Mouse (Mus musculus) myocyte (in vitro differentiated cells): Measurements from ENCODE around the gene Crtac1. TPM values are rescaled to one million over a fixed set of nuclear protein-coding genes. Genes with fewer than 3 reads are reported as not detected.

Source experiments
- H3K27me3 ChIP-seq: one replicate; pipeline ENCODE4 v1.6.1; 2011; ENCODE audit not compliant: control insufficient read depth, insufficient read depth, insufficient read length
- H3K36me3 ChIP-seq: one replicate; pipeline ENCODE4 v1.6.1; 2011; ENCODE audit not compliant: control insufficient read depth, insufficient read depth
- H3K4me2 ChIP-seq: one replicate; pipeline ENCODE4 v1.6.1; 2011; ENCODE audit warnings: low read depth, control low read depth
- H3K4me3 ChIP-seq: one replicate; pipeline ENCODE4 v1.5.1; 2011; ENCODE audit warnings: mild to moderate bottlenecking, control low read depth, moderate library complexity
- H3K79me2 ChIP-seq: one replicate; pipeline ENCODE4 v1.6.1; 2011; ENCODE audit not compliant: control insufficient read depth, insufficient read depth
- H3ac ChIP-seq: one replicate; pipeline ENCODE4 v1.6.1; 2011; ENCODE audit not compliant: control insufficient read depth, insufficient read length
- CEBPB ChIP-seq: IDR thresholded peaks from 2 replicates; pipeline ENCODE4 v1.6.1; 2011; ENCODE audit warnings: mild to moderate bottlenecking, moderate library complexity; ENCODE audit not compliant: poor library complexity, insufficient read depth, severe bottlenecking
- E2F4 ChIP-seq: IDR thresholded peaks from one replicate; pipeline ENCODE4 v1.6.1; 2011; ENCODE audit warnings: mild to moderate bottlenecking, control low read depth, moderate library complexity; ENCODE audit not compliant: insufficient read depth
- MAX ChIP-seq: IDR thresholded peaks from one replicate; pipeline ENCODE4 v1.6.1; 2011; ENCODE audit warnings: low read depth, mild to moderate bottlenecking, control low read depth
- MYOD1 ChIP-seq, 3 experiments: IDR thresholded peaks; one replicate each; pipeline ENCODE4 v1.6.1; 2011; ENCODE audit warnings: control low read depth in 2 of 3, low read depth in 2 of 3, mild to moderate bottlenecking in 2 of 3, moderate library complexity in 1 of 3; ENCODE audit not compliant: insufficient read length in 2 of 3, control insufficient read depth in 1 of 3
- MYOG ChIP-seq, 3 experiments: IDR thresholded peaks; one replicate each; pipeline ENCODE4 v1.6.1; 2011; ENCODE audit warnings: control low read depth in 2 of 3, low read depth in 2 of 3, mild to moderate bottlenecking in 2 of 3; ENCODE audit not compliant: insufficient read length in 2 of 3, control insufficient read depth in 1 of 3, insufficient read depth in 1 of 3
- POLR2A ChIP-seq: IDR thresholded peaks from one replicate; pipeline ENCODE4 v1.6.1; 2011; ENCODE audit warnings: low read depth, mild to moderate bottlenecking, control low read depth, moderate library complexity; ENCODE audit not compliant: insufficient read length
- POLR2AphosphoS2 ChIP-seq: IDR thresholded peaks from one replicate; pipeline ENCODE4 v1.6.1; 2011; ENCODE audit warnings: low read depth, control low read depth; ENCODE audit not compliant: insufficient read length
- REST ChIP-seq: IDR thresholded peaks from one replicate; pipeline ENCODE4 v1.6.1; 2011; ENCODE audit warnings: mild to moderate bottlenecking, control low read depth, moderate library complexity; ENCODE audit not compliant: insufficient read depth, insufficient read length
- SRF ChIP-seq: IDR thresholded peaks from one replicate; pipeline ENCODE4 v1.6.1; 2011; ENCODE audit warnings: low read depth; ENCODE audit not compliant: control insufficient read depth, insufficient read length
- TCF12 ChIP-seq: IDR thresholded peaks from one replicate; pipeline ENCODE4 v1.6.1; 2011; ENCODE audit warnings: mild to moderate bottlenecking, control low read depth; ENCODE audit not compliant: poor library complexity, insufficient read depth, severe bottlenecking
- TCF3 ChIP-seq: IDR thresholded peaks from one replicate; pipeline ENCODE4 v1.6.1; 2011; ENCODE audit warnings: low read depth, control low read depth; ENCODE audit not compliant: insufficient read length
- USF1 ChIP-seq: IDR thresholded peaks from one replicate; pipeline ENCODE4 v1.6.1; 2011; ENCODE audit warnings: low read depth, mild to moderate bottlenecking, control low read depth, moderate library complexity
- polyA plus RNA-seq: library from polyadenylated mRNA; unstranded; fragments of >200 nt; fragmentation: generic; extraction: Trizol; gene quantifications from one replicate; pipeline ENCODE4 v1.2.1, GENCODE M21; 2012; ENCODE audit warnings: missing spikeins

Crtac1 gene
- polyA plus RNA-seq, 1 experiment: not detected

GRCm38 (mm10) chr19:42246626-42247025 is 185.0 kb downstream of the Crtac1 start:
- Histone ChIP-seq H3ac (no peak overlapping the region), H3K4me2 (no peak overlapping the region), H3K27me3 (peaks cover 17% of the 10 kb centered on the region), H3K4me3 (no peak overlapping the region), H3K36me3 (no peaks in the 10 kb centered on the region), H3K79me2 (no peaks in the 10 kb centered on the region)
- TF ChIP-seq REST (no peak), CEBPB (no peak), POLR2A (no peak), MYOD1 (IDR thresholded peaks at IDR 0.05; ENCODE audit: control insufficient read depth in 1 of 3, insufficient read length in 2 of 3, low read depth in 2 of 3) (no peak), USF1 (no peak), POLR2AphosphoS2 (no peak), TCF12 (no peak), MAX (no peak), E2F4 (no peak), SRF (no peak), MYOG (IDR thresholded peaks at IDR 0.05; ENCODE audit: control insufficient read depth in 1 of 3, insufficient read depth in 1 of 3, insufficient read length in 2 of 3, low read depth in 2 of 3) (no peak), TCF3 (no peak)

DNA sequence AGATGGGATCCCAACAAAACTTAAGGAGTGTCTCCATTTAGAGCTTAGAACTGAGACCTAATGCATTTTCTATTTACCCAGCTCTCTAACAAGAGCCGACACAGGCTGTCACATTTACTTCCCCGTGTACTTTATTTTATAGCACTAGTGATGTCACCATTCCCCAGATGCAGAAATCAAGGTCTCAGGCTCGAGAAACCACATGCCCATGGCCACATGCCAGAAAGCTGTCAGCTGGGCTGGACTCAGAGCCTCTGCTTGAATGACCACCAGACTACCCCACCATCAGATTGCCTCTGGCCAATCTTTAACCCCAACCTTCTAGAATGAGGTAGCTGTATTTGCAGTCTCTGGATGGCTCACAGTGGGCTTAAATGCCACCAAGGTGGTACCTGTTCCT is 188.2 kb downstream of the Crtac1 start:
- no peaks in the 10 kb centered on the region for H3K79me2 ChIP-seq
- H3K27me3 ChIP-seq: peaks cover 10% of the 10 kb centered on the region
- no peak overlapping the region for H3ac ChIP-seq
- no peak for TF ChIP-seq E2F4
- no peak for TF ChIP-seq CEBPB
- TF ChIP-seq TCF3: no peak
- no peak for TF ChIP-seq MAX
- TF ChIP-seq POLR2A: no peak
- TF ChIP-seq REST: no peak
- TF ChIP-seq MYOD1 (IDR thresholded peaks at IDR 0.05; ENCODE audit: control insufficient read depth in 1 of 3, insufficient read length in 2 of 3, low read depth in 2 of 3): no peak
- TF ChIP-seq MYOG (IDR thresholded peaks at IDR 0.05; ENCODE audit: control insufficient read depth in 1 of 3, insufficient read depth in 1 of 3, insufficient read length in 2 of 3, low read depth in 2 of 3): no peak
- TF ChIP-seq SRF: no peak
- TF ChIP-seq USF1: no peak
- no peak for TF ChIP-seq TCF12
- TF ChIP-seq POLR2AphosphoS2: no peak
- H3K4me3 ChIP-seq: no peak overlapping the region
- H3K4me2 ChIP-seq: no peak overlapping the region
- no peaks in the 10 kb centered on the region for H3K36me3 ChIP-seq

GRCm38 (mm10) chr19:42240881-42241280 is 190.7 kb downstream of the Crtac1 start:
- no peak overlapping the region for H3K4me2 ChIP-seq
- H3ac ChIP-seq: no peak overlapping the region
- H3K27me3 ChIP-seq: no peaks in the 10 kb centered on the region
- H3K4me3 ChIP-seq: no peak overlapping the region
- H3K79me2 ChIP-seq: no peaks in the 10 kb centered on the region
- no peaks in the 10 kb centered on the region for H3K36me3 ChIP-seq
- TF ChIP-seq MYOD1 (IDR thresholded peaks at IDR 0.05; ENCODE audit: control insufficient read depth in 1 of 3, insufficient read length in 2 of 3, low read depth in 2 of 3): no peak

DNA sequence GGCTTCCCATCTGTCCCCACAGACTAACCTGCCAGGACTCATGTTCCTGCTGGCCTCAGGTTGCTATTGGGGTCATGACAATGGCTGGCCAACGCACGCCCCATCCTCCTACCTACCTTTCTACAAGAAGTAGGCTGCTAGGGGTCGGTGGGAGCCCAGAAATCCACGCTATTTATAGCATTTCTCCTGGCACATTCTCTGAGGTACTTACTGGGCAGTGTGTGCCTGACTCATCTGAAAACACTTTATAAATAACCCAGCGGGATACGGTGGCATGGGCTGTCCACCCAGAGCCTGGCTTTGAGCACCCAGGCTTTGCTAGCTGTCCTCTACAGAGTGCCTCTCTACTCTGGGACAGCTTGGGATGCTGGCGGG is 193.3 kb downstream of the Crtac1 start:
- Histone ChIP-seq H3K4me3 (no peak overlapping the region), H3K36me3 (no peaks in the 10 kb centered on the region), H3K79me2 (no peaks in the 10 kb centered on the region), H3ac (no peak overlapping the region), H3K27me3 (no peaks in the 10 kb centered on the region), H3K4me2 (peak overlapping the region; percentile 38)
- no peak for TF ChIP-seq POLR2A
- TF ChIP-seq TCF3: no peak
- no peak for TF ChIP-seq MYOG (IDR thresholded peaks at IDR 0.05; ENCODE audit: control insufficient read depth in 1 of 3, insufficient read depth in 1 of 3, insufficient read length in 2 of 3, low read depth in 2 of 3)
- no peak for TF ChIP-seq SRF
- TF ChIP-seq REST: no peak
- TF ChIP-seq USF1: no peak
- no peak for TF ChIP-seq MAX
- no peak for TF ChIP-seq MYOD1 (IDR thresholded peaks at IDR 0.05; ENCODE audit: control insufficient read depth in 1 of 3, insufficient read length in 2 of 3, low read depth in 2 of 3)
- TF ChIP-seq E2F4: no peak
- no peak for TF ChIP-seq POLR2AphosphoS2

- TF ChIP-seq MYOD1 (IDR thresholded peaks at IDR 0.05; ENCODE audit: control insufficient read depth in 1 of 3, insufficient read length in 2 of 3, low read depth in 2 of 3) (no peak), TCF3 (no peak), TCF12 (no peak), POLR2AphosphoS2 (no peak), E2F4 (no peak), SRF (no peak), REST (no peak), MAX (no peak), MYOG (IDR thresholded peaks at IDR 0.05; ENCODE audit: control insufficient read depth in 1 of 3, insufficient read depth in 1 of 3, insufficient read length in 2 of 3, low read depth in 2 of 3) (no peak), POLR2A (no peak)
- Histone ChIP-seq H3K4me2 (peak overlapping the region; percentile 38), H3K27me3 (no peaks in the 10 kb centered on the region), H3K79me2 (no peaks in the 10 kb centered on the region), H3ac (no peak overlapping the region), H3K4me3 (no peak overlapping the region), H3K36me3 (no peaks in the 10 kb centered on the region)
Measured at GRCm38 (mm10) chr19:42237602-42238340, 193.8 kb downstream of the Crtac1 start.

Other genes with a start within 250 kb of the Crtac1 start
- gene Sfrp5, start 229.5 kb downstream of the Crtac1 start, polyA plus RNA-seq: 0.04 TPM
- 0.06 TPM for gene Golga7b, start 184.2 kb downstream of the Crtac1 start, polyA plus RNA-seq
- 3.8 TPM for gene R3hcc1l, start 87.0 kb upstream of the Crtac1 start, polyA plus RNA-seq
- gene Loxl4, start 181.0 kb upstream of the Crtac1 start, polyA plus RNA-seq: 4.9 TPM